Mouse (Mus musculus) skeletal muscle tissue, adult 2 months (tissue): ENCODE measurements around the gene Tbx3.

Experiments
- DNase-seq: peaks from one replicate; pipeline ENCODE4 v3.0.0-alpha.2; 2012; ENCODE audit warnings: low read depth, low spot score

The Tbx3 gene

DNA sequence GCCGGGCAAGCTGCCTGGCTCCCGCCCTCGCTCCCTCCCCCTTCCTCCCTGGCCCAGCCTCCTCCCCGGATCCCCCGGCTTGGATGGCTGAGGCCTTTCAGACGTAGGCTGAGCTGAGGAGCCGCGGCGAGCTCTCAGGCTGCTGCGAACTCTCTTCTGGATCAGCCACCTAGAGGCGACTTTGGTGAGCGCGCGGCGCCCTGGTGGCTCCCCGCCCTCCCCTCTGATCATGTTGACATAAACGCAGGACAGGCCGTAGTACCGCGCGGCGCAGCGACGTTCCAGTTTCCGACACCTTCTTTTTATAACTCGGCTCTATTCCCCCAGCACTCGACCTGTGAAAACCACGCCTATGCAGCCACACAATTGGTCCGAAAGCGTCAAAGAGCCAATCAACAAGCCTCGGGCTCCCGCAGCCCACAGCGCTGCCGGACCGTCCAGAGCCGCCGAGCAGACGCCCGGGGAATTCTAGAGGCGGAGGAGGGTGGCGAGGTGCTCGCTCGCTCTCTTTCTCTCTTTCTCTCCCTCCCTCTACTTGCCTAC is at the start of gene Tbx3:
Tbx3 (plus strand) TSS at position 104 of the 543 bp plus-strand sequence.
- peak; percentile 94 for DNase-seq

DNA sequence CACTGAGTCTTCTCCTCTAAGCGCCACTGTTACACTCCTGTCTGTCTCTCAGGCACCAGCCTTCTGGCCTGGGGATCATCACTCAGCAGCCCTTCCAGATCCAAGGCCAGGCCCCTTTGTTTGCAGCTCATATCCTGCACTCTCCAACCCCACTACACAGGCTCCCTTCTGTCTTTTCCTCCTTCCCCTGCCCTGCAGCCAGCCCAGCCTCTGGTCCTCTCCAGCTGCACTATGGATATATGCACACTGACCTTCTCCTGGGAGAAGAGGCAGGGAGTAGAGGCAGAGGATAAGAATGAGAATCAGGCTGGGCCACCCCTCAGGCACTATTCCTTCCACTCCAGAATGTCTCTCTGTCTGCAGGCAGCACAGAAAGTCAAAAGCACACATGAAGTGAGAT is 48.4 kb upstream of the Tbx3 start:
- DNase-seq: no peak

DNA sequence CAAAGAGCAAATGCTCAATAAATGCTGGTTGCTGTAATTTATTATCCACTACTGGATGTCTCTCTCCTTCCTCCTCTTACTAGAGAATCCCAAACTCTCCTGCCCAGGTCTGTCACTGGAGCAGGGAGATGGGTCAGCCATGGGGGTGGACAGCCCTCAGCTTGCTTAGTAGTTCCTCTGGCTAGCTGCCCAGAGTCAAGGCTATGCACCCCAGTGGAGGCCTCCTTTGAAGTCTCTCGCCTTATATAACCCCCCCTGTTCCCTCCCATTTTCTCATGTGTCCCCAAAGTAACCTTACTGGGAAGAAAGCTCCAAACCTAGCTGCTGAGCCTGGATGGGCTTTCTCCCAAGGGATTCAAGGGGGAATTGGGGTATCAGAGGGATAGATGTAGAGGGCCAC is 45.9 kb upstream of the Tbx3 start:
- no peak for DNase-seq

DNA sequence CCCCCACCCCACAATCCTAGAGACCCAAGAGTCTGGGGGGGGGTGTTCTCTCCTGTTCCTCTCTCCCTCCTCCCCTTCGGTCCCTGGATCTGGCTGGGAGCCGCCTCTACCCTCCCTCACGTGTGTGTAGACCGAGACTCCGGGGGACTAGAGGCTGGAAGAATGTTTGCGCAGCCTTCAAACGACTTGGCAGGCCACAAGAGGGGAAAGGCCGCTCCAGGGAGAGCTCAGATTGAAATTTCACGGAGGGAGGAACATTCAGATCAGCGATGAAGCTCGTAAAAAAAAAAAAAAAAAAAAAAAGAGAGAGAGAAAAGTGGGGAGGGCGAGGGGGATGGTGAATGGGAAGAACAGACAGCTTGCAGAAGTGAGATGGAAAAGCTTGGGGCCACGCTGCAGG is 44.9 kb upstream of the Tbx3 start:
- peak; percentile 13 for DNase-seq

DNA sequence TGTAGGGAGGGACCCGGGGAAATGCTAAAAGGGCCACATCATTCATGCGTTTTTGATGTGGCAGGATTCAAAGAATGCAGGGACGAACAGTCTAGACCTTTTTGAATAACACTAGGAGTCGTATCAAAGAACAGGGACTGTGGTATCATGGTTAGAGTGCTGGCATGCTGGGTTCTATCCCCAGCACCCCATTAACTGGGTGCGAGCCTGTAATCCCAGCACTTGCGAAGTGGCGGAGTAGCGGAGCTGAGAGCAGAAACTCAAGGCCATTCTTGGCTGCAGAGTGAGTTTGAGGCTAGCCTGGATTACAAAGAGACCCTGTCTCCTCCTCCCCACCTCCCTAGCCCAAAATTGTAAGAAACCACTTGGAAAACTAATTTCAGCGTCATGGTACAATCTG is 44.3 kb upstream of the Tbx3 start:
- no peak for DNase-seq

DNA sequence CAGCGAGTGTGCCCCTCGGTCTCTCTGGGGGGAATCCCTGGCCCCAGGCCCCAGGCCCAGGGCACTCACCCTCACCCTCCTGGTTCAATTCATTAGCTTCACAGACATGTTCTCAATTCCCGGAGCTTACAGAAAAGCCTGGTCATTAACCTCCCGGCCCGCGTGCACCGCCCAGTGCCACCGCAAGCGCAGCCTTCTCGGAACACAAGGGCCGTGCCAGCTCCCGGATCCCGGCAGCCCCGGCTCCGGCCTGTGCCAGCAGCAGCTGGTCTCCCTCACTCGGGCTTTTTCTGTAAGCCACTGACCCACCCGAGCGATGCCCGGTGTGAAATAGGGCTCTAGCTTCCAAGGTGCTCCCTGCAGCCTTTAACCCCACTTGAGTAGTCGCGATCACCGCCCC is 43.8 kb upstream of the Tbx3 start:
- DNase-seq: no peak

DNA sequence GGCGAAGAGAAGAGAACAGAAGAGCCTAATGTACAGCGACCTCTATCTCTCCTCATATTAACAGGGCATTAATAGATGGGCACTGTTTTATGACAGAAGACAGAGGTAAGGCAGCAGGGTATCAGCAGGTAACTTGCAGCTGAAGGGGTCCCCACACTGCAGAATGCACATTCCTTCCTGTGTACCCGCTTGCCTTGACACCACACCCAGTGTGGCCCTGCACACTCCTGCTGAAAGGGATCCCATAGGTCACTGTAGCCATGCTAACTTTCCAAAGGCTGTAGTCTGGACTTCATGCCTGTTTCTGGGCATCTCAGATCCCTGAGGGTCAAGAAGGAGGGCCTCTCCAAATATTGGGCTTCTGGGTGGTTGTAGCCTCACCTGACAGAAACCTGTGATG is 42.4 kb upstream of the Tbx3 start:
- DNase-seq: no peak

DNA sequence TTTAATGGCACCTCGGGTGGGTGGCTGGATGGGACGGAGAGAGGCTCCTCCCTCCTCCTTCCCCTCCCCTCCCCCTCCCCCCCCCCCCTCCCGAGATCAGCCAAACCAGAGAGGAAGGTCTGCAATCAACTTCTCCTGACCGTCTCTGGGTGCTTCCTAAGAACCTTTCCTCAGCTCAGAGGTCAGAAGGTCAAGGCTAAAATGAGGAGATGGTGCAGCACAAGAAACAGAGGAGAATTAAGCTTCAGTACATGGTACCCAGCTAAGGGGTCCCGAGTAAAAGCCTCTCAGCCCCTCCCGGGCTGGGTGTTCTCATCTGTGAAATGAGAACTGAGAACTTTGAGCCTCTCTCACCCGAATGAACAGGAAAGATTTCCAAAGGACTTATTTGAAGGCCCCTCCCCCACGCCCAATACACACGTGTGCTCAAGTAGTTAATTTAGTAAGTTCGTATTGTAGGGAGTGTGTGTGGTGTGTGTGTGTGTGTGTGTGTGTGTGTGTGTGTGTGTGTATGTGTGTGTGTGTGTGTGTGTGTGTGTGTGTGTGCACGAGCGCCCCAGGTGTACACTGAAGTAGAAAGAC is 41.6 kb upstream of the Tbx3 start:
- no peak for DNase-seq

DNA sequence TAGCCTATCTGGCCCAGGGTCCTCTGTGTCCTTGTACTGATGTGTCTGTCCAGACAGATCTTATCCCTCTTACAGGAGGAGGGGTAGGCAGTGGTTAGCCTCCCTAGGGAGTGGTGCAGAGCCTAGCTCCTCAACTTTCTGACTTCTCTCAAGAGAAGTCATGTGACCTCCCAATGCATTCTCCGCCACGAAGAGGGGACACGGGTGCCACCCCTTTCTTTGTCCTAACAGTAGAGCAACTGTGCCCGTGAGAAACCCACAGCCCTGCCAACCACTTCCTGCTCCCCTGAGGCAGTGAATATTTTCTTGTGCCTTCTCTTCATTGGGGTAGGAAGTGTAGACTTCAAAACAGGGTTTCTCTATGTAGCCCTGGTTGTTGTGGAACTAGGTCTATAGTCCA is 36.9 kb upstream of the Tbx3 start:
- no peak for DNase-seq

DNA sequence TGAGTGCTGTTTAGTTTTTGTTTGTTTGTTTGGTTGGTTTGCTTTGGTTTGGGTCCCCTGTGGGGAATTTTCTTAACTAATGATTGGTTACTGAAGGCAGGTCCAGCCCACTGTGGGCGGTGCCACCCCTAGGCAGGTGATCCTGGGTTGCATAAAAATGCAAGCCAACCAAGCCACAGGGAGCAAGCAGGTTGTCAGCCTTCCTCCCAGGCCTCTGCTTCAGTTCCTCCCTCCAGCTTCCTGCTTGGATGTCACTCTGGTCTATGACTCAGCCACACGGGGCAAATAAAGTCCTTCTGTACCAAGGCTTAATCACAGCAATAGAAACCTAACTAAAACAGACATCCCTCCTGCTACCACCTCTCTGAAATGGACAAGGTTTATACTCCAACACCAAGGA is 35.6 kb upstream of the Tbx3 start:
- DNase-seq: no peak

DNA sequence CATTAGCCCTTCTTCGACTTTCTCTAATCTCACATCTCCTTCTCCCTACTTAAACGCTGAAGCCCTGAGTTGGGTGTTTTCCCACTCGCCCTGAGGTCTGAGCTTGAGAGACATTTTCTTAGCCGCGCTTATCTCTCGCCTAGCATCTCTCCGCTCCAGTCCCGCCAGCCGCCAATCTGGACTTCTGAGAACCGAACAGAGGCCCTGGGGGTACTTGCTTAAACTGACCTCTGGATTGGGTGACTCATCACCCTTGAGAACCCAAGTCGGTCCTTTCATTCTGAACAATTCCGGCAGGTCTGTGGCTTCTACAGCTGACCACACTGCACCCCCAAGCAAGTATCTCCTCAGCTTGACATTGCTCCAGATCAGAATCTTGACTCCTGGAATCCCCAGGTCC is 32.2 kb upstream of the Tbx3 start:
- no peak for DNase-seq

DNA sequence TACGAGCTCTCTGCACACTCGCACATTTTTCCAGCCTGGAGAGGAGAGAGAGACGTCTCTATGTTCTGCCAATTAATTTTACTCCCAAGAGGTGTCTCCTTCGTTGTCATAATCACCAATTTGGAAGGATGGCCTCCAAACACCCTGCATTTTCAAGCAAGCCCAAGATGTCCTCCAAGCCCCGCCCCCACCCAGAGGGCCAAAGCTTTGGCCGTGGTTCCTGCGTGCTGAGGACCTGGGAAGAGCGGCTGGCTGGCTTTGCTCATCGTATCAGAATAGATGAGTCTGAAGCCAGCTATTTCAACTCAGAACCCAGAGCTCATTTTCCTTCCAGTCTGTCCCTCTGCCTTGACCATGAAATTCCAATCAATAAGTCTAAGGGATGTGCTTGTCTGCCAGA is 29.4 kb upstream of the Tbx3 start:
- no peak for DNase-seq

DNA sequence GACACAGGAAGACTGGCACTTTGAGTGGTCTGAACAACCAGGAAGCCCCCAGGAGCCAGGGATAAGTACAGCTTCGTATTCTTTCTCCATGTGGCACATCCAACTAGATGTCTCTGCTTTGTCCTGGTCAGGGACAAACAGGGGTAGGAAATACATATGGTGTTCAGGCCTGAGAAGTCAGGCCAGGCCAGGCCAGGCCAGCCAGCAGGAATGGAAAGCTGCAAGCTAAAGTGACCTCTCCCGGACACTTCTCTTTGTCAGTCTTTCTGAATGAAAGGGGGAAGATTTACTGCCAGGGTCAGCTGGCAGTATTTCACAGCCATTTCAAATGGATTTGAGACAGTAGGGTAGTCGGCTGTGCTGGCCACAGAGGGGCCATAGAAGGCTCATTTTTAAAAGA is 28.8 kb upstream of the Tbx3 start:
- DNase-seq: no peak

DNA sequence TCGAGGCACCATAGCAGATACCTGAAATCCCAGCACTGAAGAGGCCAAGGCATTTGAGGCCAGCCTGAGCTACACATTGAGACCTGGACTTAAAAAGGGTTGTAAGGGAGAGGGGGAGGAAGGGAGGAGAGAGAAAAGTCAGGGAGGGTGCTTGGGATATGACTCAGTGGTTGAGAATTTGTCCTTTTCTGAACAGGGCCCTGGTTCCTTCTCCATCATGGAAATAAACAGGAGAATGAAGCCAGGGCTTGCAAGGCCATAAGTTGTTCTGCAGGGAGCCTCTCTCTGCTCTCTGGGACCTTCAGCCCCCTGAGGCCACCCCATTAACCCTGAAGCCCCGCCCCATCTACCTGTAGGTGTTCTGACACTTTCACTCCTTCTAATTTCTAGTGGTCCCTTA is 23.5 kb upstream of the Tbx3 start:
- DNase-seq: no peak

DNA sequence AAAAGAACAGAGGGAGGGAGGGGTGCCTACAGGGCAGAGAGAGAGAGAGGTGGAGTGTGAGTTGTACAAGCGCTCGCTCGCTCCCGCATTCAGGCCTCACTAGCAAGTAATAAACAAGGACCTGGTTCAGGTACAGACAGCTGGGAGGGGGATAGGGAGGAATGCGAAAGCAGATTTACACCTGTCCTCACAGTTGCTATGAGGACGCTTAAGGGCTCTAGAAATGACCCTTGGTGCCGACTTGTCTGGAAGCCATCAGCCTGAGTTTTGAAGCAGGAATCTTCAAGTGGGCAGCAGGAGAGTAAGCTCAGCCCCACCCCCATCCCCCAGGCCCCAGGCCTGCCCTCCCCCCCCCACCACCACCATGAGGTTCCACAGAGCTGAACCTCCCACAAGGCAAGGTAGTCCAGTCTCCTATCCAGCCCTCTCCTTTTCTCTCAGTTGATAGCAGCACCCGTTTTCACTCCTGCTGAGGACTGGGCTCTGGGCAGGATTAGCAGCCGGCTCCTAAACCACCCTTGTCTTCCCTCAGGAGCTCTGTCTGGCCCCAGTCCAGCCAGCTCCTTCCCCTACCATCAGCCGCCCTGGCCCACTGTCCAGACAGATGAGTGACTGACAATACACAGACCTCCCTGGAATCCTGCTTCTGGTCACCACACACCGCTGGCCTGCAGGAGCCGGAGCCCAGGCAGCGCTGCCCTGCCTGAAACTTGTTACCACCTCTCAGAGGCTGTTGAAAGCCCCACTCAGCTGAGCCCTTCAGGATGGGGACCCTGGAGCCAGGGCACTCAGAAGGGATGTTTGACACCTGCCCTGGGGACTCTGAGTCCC is 19.1 kb upstream of the Tbx3 start:
- DNase-seq: no peak

DNA sequence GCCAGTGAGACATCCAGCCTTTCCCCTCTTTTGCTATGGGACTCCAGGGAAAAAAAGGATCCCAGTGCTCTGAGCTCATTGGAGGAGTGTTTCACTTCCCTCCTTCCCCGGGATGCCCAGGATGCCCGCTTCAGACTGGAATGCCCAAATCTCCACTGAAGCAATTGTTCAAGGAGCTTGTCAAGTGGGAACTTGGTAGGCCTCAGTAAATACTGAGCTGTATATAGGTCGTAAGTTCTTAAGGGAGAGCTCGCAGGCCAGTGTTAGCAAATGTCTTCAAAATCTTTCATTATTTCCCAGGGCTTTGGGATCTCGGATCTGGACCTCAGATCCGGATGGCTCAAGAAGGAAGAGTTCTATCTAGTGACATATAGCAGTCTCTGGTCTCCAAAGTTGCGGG is 14.1 kb upstream of the Tbx3 start:
- no peak for DNase-seq

DNA sequence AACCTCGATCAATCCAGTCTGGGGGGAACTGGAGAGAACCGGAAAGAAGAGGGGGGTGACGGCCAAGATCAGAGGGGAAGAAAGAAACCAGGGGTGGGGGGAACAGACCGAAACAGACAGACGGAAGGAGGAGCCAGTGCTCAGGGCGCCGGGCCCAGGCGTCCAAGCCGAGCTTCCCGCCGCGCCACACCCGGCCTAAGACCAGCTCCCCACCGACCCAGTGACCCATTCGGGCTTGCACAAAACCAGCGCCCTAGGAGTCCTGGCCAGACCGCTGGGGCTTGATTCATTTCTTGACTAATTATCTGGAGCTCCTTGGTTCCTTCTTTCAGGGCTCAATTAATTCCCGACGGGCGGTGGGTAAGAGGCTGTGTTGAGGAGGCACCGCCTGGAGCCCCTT is 13.6 kb upstream of the Tbx3 start:
- DNase-seq: no peak

DNA sequence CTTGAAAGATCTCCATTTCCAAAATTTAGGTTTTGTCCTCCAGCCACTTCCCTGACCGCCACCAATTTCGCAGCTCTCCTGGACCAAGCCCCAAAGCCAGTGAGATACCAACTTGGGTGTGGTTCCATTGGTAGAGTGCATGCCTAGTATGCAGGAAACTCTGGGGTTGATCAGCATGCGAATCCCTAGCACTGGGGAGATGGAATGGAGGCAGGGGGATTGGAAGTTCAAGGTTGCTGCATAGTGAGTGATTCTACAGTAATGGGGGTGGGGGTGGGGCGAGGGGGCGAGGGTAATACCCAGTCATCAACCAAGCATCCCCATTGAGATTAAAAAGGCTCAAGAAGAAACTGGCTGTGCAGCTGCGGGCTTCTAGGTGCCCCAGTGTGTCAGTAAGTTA is 13.1 kb upstream of the Tbx3 start:
- DNase-seq: no peak

DNA sequence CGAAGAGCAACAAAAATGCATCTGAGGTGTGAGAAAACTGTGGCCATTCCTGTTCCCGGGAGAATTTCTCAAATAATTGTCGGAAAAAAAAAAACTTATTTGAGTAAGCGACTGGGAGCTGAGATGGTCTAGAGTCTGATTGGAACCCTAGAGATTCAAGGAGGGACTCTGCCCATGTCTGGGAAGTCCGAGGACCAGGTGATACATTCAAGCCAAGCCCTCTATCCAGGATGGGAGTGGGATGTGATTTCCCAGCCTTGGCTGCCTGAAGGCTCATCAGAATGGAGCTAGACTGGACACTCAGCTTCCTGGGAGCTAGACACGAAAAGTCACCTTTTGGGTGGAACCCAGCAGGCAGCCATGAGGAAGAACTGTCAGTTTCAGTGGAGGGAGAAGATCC is 12.7 kb upstream of the Tbx3 start:
- no peak for DNase-seq

DNA sequence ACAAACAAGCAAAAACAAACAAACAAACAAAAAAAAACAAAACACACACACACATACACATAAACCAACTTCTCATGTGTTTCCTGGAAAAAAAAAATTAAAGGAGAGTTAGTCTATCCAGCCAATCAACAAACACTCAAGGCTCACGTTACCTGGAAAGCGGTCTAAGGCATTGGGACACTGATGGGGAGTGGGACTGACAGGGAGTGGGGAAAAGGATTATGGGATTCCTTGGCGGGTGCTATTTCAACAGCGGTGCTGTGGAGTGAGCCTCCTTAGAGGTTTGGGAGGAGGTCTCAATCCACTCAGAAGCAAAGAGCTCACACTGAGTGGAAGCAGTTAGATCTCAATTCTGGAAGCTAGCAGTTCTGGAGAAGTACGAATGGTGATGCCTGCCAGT is 12.1 kb upstream of the Tbx3 start:
- no peak for DNase-seq

DNA sequence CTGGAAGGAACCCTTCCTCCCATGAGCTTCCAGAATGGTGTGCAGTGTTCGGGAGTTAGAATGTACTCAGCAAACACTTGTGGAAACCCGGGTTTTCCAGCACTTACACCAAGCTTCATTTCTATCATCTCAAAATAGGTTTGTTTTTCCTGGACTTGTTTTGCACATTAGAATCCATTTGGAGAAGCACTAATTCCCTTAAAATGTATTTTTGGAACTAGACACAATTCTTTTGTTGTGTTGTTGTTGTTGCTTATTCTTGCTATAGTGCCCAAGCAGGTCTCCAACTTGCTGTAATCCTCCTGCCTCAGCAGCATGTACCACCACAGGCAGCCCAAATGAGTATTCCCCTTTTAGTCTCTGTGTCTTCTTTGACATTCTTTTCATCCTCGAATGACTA is 11.4 kb upstream of the Tbx3 start:
- no peak for DNase-seq

DNA sequence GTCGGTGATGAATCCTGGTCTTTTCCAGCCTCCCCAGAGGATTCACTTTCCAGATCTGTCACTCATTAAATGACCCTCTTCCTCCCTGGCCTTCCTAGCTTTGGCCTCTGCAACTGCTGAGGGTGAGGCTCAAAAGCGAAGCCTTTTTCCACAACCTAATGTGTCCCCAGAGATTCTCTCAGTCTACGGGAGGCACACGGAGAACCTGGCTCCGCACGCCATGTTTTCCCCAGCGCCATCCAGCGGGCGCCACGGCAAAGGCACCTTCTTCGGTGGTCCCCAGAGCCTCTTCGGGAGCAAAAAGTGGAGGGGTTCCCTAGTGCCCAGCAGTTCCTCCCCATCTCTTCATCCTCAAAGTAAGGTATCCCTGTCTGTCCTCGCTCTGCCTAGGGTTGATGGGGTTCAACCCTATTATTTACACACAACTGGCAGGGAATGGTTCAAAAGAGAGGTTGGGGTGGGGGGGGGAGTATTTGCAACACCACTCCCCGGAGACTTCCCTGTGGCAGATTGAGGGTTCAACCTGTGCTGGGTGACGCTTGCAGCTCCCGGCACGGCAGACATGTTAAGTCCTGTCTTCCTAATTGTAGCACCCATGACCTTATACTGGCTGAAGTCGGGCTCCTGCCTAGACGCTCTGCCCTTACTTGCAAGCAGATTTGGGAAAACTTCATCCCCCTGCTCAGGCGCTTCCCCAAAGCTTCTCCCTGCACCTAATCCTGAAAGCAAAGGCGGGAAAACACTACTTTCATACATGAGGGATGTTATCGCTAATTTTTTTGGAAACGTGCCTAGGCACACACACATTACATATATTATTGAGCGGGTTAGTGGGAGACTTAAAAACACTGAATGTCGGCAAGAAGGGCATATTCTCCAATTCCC is 9.7 kb upstream of the Tbx3 start:
- DNase-seq: no peak
